Mouse (Mus musculus) E14TG2a.4 (cell line): ENCODE measurements around the gene Adora2a.

Experiments used
- CTCF ChIP-seq: conservative IDR thresholded peaks from 2 replicates; pipeline ENCODE4 v1.5.1; 2014; ENCODE audit warnings: low read length
- NANOG ChIP-seq: IDR thresholded peaks from 2 replicates; pipeline ENCODE4 v1.6.1; 2014; ENCODE audit warnings: borderline replicate concordance, low read length, mixed read lengths
- POU5F1 ChIP-seq: IDR thresholded peaks from 2 replicates; pipeline ENCODE4 v1.6.1; 2014; ENCODE audit warnings: low read length, borderline replicate concordance

DNA sequence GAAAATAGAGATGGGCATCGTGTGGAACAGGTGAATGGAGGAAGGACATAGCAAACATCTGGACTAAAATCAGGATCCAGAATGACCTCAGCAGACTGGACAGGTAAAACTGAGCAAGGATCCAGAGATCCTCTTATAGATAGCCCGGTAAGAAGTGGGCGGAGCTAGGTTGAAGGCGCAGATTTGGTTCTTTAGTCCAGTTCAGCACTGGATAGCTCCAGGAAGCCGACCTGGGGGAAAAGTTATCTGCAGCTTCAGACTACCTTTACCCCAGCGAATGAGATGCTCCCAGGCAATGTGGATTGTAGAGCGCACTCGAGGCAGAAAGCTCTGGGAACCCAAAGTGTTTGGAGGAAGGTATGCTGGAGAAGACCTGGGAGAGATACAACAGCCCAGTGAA, 25.3 kb downstream of the Adora2a start:
- no peak for TF ChIP-seq CTCF
- TF ChIP-seq POU5F1: no peak
- no peak for TF ChIP-seq NANOG
